Mouse (Mus musculus): ENCODE measurements around the gene Tgfb3. TPM values are rescaled to one million over a fixed set of nuclear protein-coding genes. Genes with fewer than 3 reads are reported as not detected.

Tgfb3 gene
- polyA plus RNA-seq, 1 experiment from 2014 or later = 5.1 TPM

DNA sequence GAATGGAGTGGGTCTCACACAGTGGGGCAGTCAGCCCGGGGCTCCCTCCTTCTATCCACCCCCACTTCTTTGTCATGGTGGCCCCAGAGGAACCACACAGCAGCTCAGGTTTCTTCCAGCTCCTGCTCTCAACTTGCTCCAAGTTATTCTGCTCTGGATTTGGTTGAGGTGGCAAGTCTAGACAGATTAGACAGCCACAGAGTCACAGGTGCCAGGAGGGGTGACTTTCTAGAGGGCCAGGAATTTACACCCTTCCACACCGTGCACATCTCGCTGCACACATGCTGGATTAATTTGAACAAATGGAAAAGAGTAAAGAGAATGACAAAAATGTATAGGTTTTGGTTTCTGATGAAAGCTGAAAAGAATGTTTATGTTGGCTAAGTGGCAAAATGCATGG, 21.9 kb upstream of the Tgfb3 start:
- Histone ChIP-seq H3K9me3 (no peaks in the 10 kb centered on the region), H3K4me3 (no peak overlapping the region), H3K27me3 (no peaks in the 10 kb centered on the region), H3K27ac (replicated peaks) (no peak overlapping the region), H3K9ac (no peak overlapping the region), H3K4me2 (no peak overlapping the region), H3K4me1 (replicated peaks) (peaks cover 15% of the 10 kb centered on the region), H3K36me3 (no peaks in the 10 kb centered on the region)
- no peak for ATAC-seq (ENCODE audit: low FRiP score, low read depth)
- 89% methylated on average over 3 of the region's 3 CpGs for WGBS

DNA sequence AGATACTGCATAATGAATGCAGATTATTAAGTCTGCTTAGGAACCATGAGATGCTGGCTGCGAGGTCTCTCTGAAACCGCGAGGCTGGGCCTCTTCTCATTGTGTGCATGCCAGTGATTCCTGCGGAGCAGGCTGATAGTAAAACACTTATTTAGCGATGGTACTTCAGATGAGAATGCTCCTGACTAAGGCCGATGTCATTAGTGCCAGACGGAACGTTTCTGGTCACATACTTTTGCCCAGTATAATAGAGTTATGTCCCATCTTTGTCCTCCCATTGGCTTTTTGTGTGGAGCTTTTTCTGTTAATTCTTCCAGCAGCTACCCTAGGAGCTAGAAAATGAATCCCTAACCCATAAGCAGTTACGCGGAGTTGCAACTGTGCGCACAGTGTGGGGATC, 18.9 kb upstream of the Tgfb3 start:
- H3K27me3 ChIP-seq = no peaks in the 10 kb centered on the region
- 65% methylated on average over 11 of the region's 11 CpGs for WGBS
- H3K4me2 ChIP-seq = no peak overlapping the region
- H3K4me1 ChIP-seq (replicated peaks) = peaks cover under 1% of the 10 kb centered on the region; the same call in 1 of the 2 replicates
- no peak for ATAC-seq (ENCODE audit: low FRiP score, low read depth)
- no peak overlapping the region for H3K4me3 ChIP-seq
- no peaks in the 10 kb centered on the region for H3K9me3 ChIP-seq
- H3K36me3 ChIP-seq = no peaks in the 10 kb centered on the region
- no peak overlapping the region for H3K27ac ChIP-seq (replicated peaks)
- H3K9ac ChIP-seq = no peak overlapping the region

DNA sequence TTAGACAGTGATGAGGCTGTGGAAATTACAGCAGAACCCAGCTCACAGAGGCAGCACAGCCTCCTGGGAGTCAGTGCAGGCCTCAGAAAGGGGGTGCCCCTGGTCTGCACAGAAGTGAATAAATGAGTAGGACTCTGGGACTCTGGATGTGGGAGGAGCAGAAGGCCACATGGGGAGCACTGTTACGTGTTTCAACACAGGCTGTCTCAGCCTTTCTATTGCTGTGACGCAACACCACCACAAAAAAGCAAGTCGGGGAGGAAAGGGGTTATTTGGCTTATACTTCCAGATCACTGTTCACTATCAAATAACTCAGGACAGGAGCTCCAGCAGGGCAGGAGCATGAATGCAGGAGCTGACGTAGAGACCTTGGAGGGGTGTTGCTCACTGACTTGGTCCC, 17.0 kb upstream of the Tgfb3 start:
- Histone ChIP-seq H3K4me1 (replicated peaks) (no peaks in the 10 kb centered on the region), H3K4me2 (no peak overlapping the region), H3K27ac (replicated peaks) (no peak overlapping the region), H3K9me3 (no peaks in the 10 kb centered on the region), H3K36me3 (no peaks in the 10 kb centered on the region), H3K27me3 (no peaks in the 10 kb centered on the region), H3K4me3 (no peak overlapping the region), H3K9ac (no peak overlapping the region)
- no peak for ATAC-seq (ENCODE audit: low FRiP score, low read depth)
- 90% methylated on average over 4 of the region's 4 CpGs for WGBS

- no peak for ATAC-seq (ENCODE audit: low FRiP score, low read depth)
- H3K36me3 ChIP-seq = 0 out of 2 replicates have a peak, but pooled peaks cover 3% of the 10 kb centered on the region
- no peaks in the 10 kb centered on the region for H3K27me3 ChIP-seq
- WGBS = 94% methylated on average over 4 of the region's 4 CpGs
- H3K4me2 ChIP-seq = no peak overlapping the region
- H3K4me3 ChIP-seq = no peak overlapping the region
- no peaks in the 10 kb centered on the region for H3K4me1 ChIP-seq (replicated peaks)
- no peak overlapping the region for H3K27ac ChIP-seq (replicated peaks)
- no peak overlapping the region for H3K9ac ChIP-seq
- no peaks in the 10 kb centered on the region for H3K9me3 ChIP-seq
Observed at GRCm38 (mm10) chr12:86094075-86094474, 15.2 kb upstream of the Tgfb3 start.

DNA sequence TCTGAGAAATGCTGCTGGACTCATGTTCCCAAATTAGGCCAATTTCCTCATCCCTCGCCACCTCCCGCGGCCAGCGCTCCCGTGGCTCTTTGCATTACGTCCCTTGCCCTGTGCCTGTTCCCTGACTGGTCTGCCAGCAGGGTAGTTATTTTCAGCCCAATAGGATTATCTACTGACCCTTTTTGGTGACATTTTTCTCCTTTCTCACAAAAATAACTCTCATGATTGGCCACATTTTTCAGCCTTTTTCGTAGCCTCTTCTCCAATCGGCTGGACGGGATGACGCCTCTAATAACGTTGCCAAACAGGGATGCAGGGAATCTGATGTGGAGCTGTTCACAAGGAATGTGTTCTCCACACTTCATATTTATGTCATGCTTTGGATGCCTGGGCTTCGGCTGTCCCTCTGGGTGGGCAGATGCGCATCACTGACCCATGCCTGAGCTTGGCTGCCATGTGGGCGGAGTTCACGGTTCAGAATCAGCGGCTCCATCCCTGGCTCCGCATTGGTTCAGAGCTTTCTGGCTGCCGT, 12.8 kb upstream of the Tgfb3 start:
- 51% methylated on average over 18 of the region's 18 CpGs for WGBS
- Histone ChIP-seq H3K4me2 (peak overlapping the region; percentile 13; the same call in 1 of the 2 replicates), H3K9ac (no peak overlapping the region), H3K36me3 (0 out of 2 replicates have a peak, but pooled peaks cover 6% of the 10 kb centered on the region), H3K4me1 (replicated peaks) (no peaks in the 10 kb centered on the region), H3K27ac (replicated peaks) (no peak overlapping the region), H3K9me3 (no peaks in the 10 kb centered on the region), H3K27me3 (no peaks in the 10 kb centered on the region), H3K4me3 (no peak overlapping the region)
- no peak for ATAC-seq (ENCODE audit: low FRiP score, low read depth)

- ATAC-seq (ENCODE audit: low FRiP score, low read depth) = no peak
- 0 out of 2 replicates have a peak, but pooled peaks cover 6% of the 10 kb centered on the region for H3K36me3 ChIP-seq
- no peak overlapping the region for H3K4me3 ChIP-seq
- WGBS = 71% methylated on average over 4 of the region's 4 CpGs
- no peaks in the 10 kb centered on the region for H3K4me1 ChIP-seq (replicated peaks)
- no peak overlapping the region for H3K27ac ChIP-seq (replicated peaks)
- H3K9me3 ChIP-seq = no peaks in the 10 kb centered on the region
- H3K4me2 ChIP-seq = no peak overlapping the region
- no peaks in the 10 kb centered on the region for H3K27me3 ChIP-seq
- no peak overlapping the region for H3K9ac ChIP-seq
Observed at GRCm38 (mm10) chr12:86090764-86091163, 11.9 kb upstream of the Tgfb3 start.

DNA sequence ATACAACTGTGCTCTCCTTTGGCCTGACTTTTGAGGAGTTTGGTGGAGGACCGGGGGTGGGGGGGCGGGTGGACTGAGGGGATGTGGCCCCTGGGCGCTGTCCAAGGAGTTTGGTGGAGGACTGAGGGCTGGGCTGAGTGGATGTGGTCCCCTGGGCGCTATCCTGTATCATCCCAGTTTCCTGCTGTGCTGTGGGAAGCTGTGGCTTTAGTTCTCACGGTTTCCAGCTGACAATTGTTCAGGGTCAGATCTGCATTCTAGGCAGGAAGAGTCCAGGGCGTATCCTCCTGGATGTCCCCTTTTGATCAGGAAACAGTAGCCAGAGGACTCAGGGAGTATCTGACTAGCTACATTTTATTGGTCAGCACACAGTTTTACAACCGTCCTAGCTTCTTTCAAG, 9.2 kb upstream of the Tgfb3 start:
- Histone ChIP-seq H3K9ac (no peak overlapping the region), H3K4me2 (no peak overlapping the region), H3K4me1 (replicated peaks) (peaks cover 5% of the 10 kb centered on the region), H3K27ac (replicated peaks) (no peak overlapping the region), H3K36me3 (0 out of 2 replicates have a peak, but pooled peaks cover 6% of the 10 kb centered on the region), H3K4me3 (no peak overlapping the region), H3K9me3 (no peaks in the 10 kb centered on the region), H3K27me3 (no peaks in the 10 kb centered on the region)
- 0 out of 2 replicates have a peak, but pooled peaks have one; percentile 10 for ATAC-seq (ENCODE audit: low FRiP score, low read depth)
- WGBS = 71% methylated on average over 7 of the region's 7 CpGs

- no peak for ATAC-seq (ENCODE audit: low FRiP score, low read depth)
- 83% methylated on average over 8 of the region's 8 CpGs for WGBS
- Histone ChIP-seq H3K4me1 (replicated peaks) (peaks cover 8% of the 10 kb centered on the region), H3K4me3 (no peak overlapping the region), H3K9me3 (no peaks in the 10 kb centered on the region), H3K36me3 (0 out of 2 replicates have a peak, but pooled peaks cover 6% of the 10 kb centered on the region), H3K9ac (no peak overlapping the region), H3K27ac (replicated peaks) (no peak overlapping the region), H3K4me2 (no peak overlapping the region), H3K27me3 (no peaks in the 10 kb centered on the region)
Observed at GRCm38 (mm10) chr12:86086550-86086949, 7.7 kb upstream of the Tgfb3 start.

DNA sequence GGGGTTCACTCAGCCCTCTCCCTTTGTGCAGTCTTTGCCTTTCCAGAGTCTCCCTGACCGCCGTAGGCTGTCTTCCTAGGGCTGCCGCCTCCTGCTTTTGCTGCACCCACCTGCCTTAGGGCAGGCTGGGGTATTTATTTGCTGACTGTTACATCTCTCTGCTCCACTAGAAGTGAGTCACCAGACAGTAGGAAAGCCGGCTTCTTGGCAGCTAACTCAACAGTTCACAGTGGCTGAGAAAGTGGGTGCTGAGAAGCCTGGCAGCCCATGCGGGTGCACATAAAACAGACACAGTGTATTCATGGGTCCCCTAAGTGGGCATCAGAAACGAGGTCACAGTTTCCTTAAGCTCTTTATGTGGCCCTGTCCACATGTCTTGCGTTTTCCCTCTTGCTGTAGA, 7.0 kb upstream of the Tgfb3 start:
- 0 out of 2 replicates have a peak, but pooled peaks cover 6% of the 10 kb centered on the region for H3K36me3 ChIP-seq
- 94% methylated on average over 7 of the region's 7 CpGs for WGBS
- 0 out of 2 replicates have a peak, but pooled peaks cover under 1% of the 10 kb centered on the region for H3K27me3 ChIP-seq
- H3K4me1 ChIP-seq (replicated peaks) = peaks cover 8% of the 10 kb centered on the region
- no peaks in the 10 kb centered on the region for H3K9me3 ChIP-seq
- no peak overlapping the region for H3K9ac ChIP-seq
- no peak for ATAC-seq (ENCODE audit: low FRiP score, low read depth)
- H3K27ac ChIP-seq (replicated peaks) = no peak overlapping the region
- no peak overlapping the region for H3K4me3 ChIP-seq
- H3K4me2 ChIP-seq = no peak overlapping the region

GRCm38 (mm10) chr12:86082481-86083012, 3.7 kb upstream of the Tgfb3 start, which contains the start of gene Ift43:
Gene Ift43, plus strand, starts transcription at chr12:86082541.
- Histone ChIP-seq H3K36me3 (no peaks in the 10 kb centered on the region), H3K27me3 (0 out of 2 replicates have a peak, but pooled peaks cover 4% of the 10 kb centered on the region), H3K27ac (replicated peaks) (peak within 1 kb of the TSS; percentile 73), H3K9me3 (no peaks in the 10 kb centered on the region), H3K9ac (peak within 1 kb of the TSS; percentile 58), H3K4me2 (peak within 1 kb of the TSS; percentile 81), H3K4me3 (peak within 1 kb of the TSS; percentile 76), H3K4me1 (replicated peaks) (peaks cover 21% of the 10 kb centered on the region)
- WGBS = under 1% methylated on average over 35 of the region's 35 CpGs
- ATAC-seq (ENCODE audit: low FRiP score, low read depth) = peak; percentile 77

DNA sequence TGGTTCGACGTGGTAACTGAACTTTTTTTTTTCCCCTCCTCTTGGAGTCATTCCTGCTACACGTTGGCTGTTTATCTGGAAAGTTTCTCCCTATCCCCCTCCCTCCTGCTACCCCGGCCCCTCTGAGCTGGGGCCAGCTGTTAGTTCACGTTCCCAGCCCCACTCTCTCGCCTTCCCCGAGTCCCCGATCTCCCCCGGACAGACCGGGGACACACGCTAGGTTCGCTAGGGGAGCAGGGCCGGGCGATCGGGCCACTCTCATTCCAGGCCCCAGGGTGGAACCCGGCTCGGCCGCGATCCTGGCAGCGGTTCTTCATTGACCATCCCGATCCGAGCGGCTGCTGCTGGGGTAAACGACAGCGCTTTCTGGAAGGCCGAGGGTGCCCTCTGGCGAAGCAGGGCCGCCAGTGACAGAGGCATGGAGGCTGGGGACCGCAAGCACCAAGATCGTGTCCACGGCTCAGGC, 394 bp upstream of the Tgfb3 start:
- Histone ChIP-seq H3K4me1 (replicated peaks) (peaks cover 41% of the 10 kb centered on the region), H3K36me3 (no peaks in the 10 kb centered on the region), H3K4me3 (peak overlapping the region; percentile 65), H3K4me2 (peak overlapping the region; percentile 99), H3K9ac (peak overlapping the region; percentile 66), H3K27ac (replicated peaks) (peak overlapping the region; percentile 80), H3K9me3 (no peaks in the 10 kb centered on the region), H3K27me3 (peaks cover 14% of the 10 kb centered on the region; the same call in 1 of the 2 replicates)
- under 1% methylated on average over 31 of the region's 31 CpGs for WGBS
- peak; percentile 83 for ATAC-seq (ENCODE audit: low FRiP score, low read depth)

GRCm38 (mm10) chr12:86078176-86078552, 677 bp downstream of the Tgfb3 start:
- Histone ChIP-seq H3K27me3 (peaks cover 14% of the 10 kb centered on the region; the same call in 1 of the 2 replicates), H3K4me1 (replicated peaks) (peaks cover 38% of the 10 kb centered on the region), H3K27ac (replicated peaks) (peak overlapping the region; percentile 80; the same call in 1 of the 2 replicates), H3K9ac (peak overlapping the region; percentile 66; the same call in 1 of the 2 replicates), H3K9me3 (no peaks in the 10 kb centered on the region), H3K4me2 (peak overlapping the region; percentile 99), H3K36me3 (no peaks in the 10 kb centered on the region), H3K4me3 (peak overlapping the region; percentile 65)
- ATAC-seq (ENCODE audit: low FRiP score, low read depth) = no peak
- 18% methylated on average over 9 of the region's 9 CpGs for WGBS
